Mouse (Mus musculus) heart, embryonic 16.5 days (tissue): ENCODE measurements around the gene Otud6a. TPM values are rescaled to one million over a fixed set of nuclear protein-coding genes. Genes with fewer than 3 reads are reported as not detected.
"Not testable (repeated sequence)": the region's sequence is repeated elsewhere in the genome, so short reads cannot be mapped to it uniquely, and the experiment has no call there.

Experiments used
- ATAC-seq: fragments of 200-750 bp; cut with Nextera tagmentation; replicated peaks from 2 replicates; pipeline ENCODE4 v1.8.0; 2017; ENCODE audit warnings: moderate number of reproducible peaks; ENCODE audit not compliant: insufficient read depth, low FRiP score; ENCODE audit errors: extremely low read depth
- H3K27ac ChIP-seq: fragments of 300-500 bp; sonication (generic); 2 replicates; pipeline ENCODE4 v1.5.1; 2014; ENCODE audit warnings: mild to moderate bottlenecking, low read length, control low read depth, moderate library complexity
- H3K27me3 ChIP-seq: fragments of 300-500 bp; sonication (generic); 2 replicates; pipeline ENCODE4 v1.6.1; 2014; ENCODE audit warnings: low read length, mixed read lengths; ENCODE audit not compliant: control insufficient read depth, insufficient read depth
- H3K36me3 ChIP-seq: fragments of 300-500 bp; sonication (generic); 2 replicates; pipeline ENCODE4 v1.6.1; 2014; ENCODE audit not compliant: control insufficient read depth, insufficient read depth
- H3K4me1 ChIP-seq: fragments of 300-500 bp; sonication (generic); 2 replicates; pipeline ENCODE4 v1.6.1; 2014; ENCODE audit warnings: low read length, mixed read lengths; ENCODE audit not compliant: control insufficient read depth, insufficient read depth
- H3K4me2 ChIP-seq: fragments of 300-500 bp; sonication (generic); 2 replicates; pipeline ENCODE4 v1.6.1; 2014; ENCODE audit warnings: low read depth, mild to moderate bottlenecking, control low read depth, low read length
- H3K4me3 ChIP-seq: fragments of 300-500 bp; sonication (generic); 2 replicates; pipeline ENCODE4 v1.5.1; 2014; ENCODE audit warnings: mild to moderate bottlenecking, control low read depth, low read length
- H3K9ac ChIP-seq: fragments of 300-500 bp; sonication (generic); 2 replicates; pipeline ENCODE4 v1.6.1; 2014; ENCODE audit warnings: low read length, control low read depth
- H3K9me3 ChIP-seq: fragments of 300-500 bp; sonication (generic); replicated peaks from 2 replicates; pipeline ENCODE4 v1.6.1; 2016; ENCODE audit warnings: low read length; ENCODE audit not compliant: control insufficient read depth
- WGBS: fragments of 180-500 bp; shearing (Covaris S2); extraction: QIAGEN DNeasy Blood & Tissue Kit; methylation state at CpG from one replicate; pipeline ENCODE4 v1.1.7; 2014; 5-methylcytosine and 5-hydroxymethylcytosine counted together
- microRNA counts: library from miRNA; unstranded; fragments of <30 nt; microRNA quantifications from one replicate; lab custom pipeline; 2016
- microRNA-seq: library from miRNA; unstranded; fragments of <30 nt; microRNA quantifications from one replicate; pipeline ENCODE4, GENCODE M21; 2017
- polyA plus RNA-seq: library from polyadenylated mRNA; unstranded; fragments of >200 nt; fragmentation: Nextera tagmentation; extraction: Ambion mirVana; gene quantifications from 2 replicates; pipeline ENCODE4 v1.2.1, GENCODE M21; 2015

Gene Otud6a
- polyA plus RNA-seq, 1 experiment from 2014 or later: not detected

DNA sequence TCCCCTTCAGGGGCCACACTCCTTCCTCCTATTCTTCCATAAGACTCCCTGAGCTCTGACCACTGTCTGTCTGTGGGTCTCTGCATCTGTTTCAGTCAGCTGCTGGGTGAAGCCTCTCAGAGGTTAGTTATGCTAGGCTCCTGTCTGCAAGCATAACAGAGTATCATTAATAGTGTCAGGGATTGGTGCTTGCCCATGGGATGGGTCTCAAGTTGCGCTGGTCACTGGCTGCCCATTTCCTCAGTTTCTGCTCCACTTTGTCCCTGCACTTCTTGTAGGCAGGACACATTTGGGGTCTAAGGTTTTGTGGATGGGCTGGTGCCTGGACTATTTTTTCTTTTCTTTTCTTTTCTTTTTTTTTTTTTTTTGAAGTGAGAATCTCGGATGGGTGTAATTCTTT lies 13.8 kb downstream of the Otud6a start, which contains the start of gene Awat2:
TSS of gene Awat2 (minus strand) at position 101 of the 400 bp plus-strand sequence.
- H3K9me3 ChIP-seq, H3K9ac ChIP-seq, H3K27ac ChIP-seq, H3K4me2 ChIP-seq, H3K27me3 ChIP-seq, H3K36me3 ChIP-seq, H3K4me3 ChIP-seq, H3K4me1 ChIP-seq, ATAC-seq: not testable (repeated sequence)
- WGBS: 64% methylated on average over 2 of the region's 2 CpGs

DNA sequence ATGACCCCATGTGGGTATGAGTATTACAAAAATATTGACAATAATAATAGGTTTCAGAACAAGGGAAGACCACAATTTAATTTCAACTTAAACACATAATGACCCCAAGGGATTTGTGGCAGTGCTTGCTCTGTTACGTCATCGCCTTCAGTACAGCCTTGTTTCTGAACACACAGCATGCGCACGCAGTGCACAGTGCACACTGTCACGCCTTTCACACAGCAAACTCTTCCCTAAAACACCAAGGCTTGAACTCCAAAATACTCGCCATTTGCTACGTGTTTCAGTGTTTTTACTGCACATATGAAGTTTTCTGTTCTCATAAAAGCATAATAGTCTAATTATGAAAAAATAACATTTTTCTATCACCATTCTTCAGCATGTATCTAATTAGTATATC lies 14.7 kb downstream of the Otud6a start:
- no peak overlapping the region for H3K4me2 ChIP-seq
- whole genome bisulfite sequencing: 80% methylated on average over 7 of the region's 7 CpGs
- no peak overlapping the region for H3K4me3 ChIP-seq
- H3K27me3 ChIP-seq: no peaks in the 10 kb centered on the region
- no peaks in the 10 kb centered on the region for H3K9me3 ChIP-seq
- H3K9ac ChIP-seq: no peak overlapping the region
- H3K36me3 ChIP-seq: no peaks in the 10 kb centered on the region
- no peaks in the 10 kb centered on the region for H3K4me1 ChIP-seq
- no peak overlapping the region for H3K27ac ChIP-seq
- ATAC-seq: no peak

GRCm38 (mm10) chrX:100468047-100468446 lies 39.2 kb downstream of the Otud6a start:
- ATAC-seq: no peak
- Histone ChIP-seq H3K9me3 (no peaks in the 10 kb centered on the region), H3K4me2 (no peak overlapping the region), H3K27ac (no peak overlapping the region), H3K27me3 (no peaks in the 10 kb centered on the region), H3K4me3 (no peak overlapping the region), H3K9ac (no peak overlapping the region), H3K4me1 (no peaks in the 10 kb centered on the region), H3K36me3 (no peaks in the 10 kb centered on the region)
- 38% methylated on average over 4 of the region's 4 CpGs for WGBS

DNA sequence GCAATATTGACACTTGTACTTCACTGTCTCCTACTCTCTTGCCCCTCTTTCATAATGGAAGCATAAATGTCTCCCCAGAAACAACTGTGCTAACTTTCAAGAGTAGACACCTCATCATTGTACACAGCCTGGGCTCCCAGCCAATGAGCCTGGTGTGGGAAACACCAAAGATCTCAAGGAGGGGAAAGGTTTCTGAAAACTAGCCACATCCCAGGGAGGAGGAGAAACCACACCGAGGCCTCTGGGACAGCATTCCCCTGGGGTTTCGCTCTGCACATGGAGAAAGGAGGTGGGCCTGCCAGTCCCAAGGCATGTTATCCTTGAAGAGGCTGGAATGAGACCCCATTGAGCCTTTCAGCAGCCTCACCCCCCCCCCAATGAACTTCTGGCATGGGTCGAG lies 41.3 kb downstream of the Otud6a start:
- Histone ChIP-seq H3K4me3 (no peak overlapping the region), H3K27me3 (no peaks in the 10 kb centered on the region; the same call in 1 of the 2 replicates), H3K36me3 (no peaks in the 10 kb centered on the region), H3K9ac (no peak overlapping the region), H3K27ac (no peak overlapping the region), H3K4me2 (no peak overlapping the region), H3K4me1 (no peaks in the 10 kb centered on the region), H3K9me3 (no peaks in the 10 kb centered on the region)
- WGBS: 65% methylated on average over 3 of the region's 3 CpGs
- no peak for ATAC-seq

DNA sequence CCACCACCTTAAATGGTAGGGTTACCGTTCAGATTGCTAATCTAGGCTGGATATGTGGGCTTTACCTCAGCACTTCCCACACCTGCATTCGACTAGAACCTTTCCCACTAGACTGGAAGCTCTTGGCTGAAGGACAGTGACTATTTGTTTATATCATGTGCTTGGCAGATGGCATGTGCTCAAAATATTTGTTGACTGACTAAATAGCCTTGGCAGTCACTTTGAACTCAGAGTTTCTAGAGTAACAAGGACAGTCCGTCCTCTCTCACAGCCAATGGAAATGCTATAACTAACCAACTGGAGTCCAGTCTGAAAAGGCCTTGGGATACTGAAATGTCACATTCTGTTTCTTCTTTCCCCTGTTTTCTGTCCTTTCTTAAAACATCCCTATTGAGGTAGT lies 42.7 kb downstream of the Otud6a start:
- Histone ChIP-seq H3K27me3 (no peaks in the 10 kb centered on the region; the same call in 1 of the 2 replicates), H3K4me3 (no peak overlapping the region), H3K9ac (no peak overlapping the region), H3K4me1 (no peaks in the 10 kb centered on the region), H3K4me2 (no peak overlapping the region), H3K36me3 (no peaks in the 10 kb centered on the region), H3K9me3 (no peaks in the 10 kb centered on the region), H3K27ac (no peak overlapping the region)
- ATAC-seq: no peak
- 77% methylated on average over 3 of the region's 3 CpGs for WGBS

DNA sequence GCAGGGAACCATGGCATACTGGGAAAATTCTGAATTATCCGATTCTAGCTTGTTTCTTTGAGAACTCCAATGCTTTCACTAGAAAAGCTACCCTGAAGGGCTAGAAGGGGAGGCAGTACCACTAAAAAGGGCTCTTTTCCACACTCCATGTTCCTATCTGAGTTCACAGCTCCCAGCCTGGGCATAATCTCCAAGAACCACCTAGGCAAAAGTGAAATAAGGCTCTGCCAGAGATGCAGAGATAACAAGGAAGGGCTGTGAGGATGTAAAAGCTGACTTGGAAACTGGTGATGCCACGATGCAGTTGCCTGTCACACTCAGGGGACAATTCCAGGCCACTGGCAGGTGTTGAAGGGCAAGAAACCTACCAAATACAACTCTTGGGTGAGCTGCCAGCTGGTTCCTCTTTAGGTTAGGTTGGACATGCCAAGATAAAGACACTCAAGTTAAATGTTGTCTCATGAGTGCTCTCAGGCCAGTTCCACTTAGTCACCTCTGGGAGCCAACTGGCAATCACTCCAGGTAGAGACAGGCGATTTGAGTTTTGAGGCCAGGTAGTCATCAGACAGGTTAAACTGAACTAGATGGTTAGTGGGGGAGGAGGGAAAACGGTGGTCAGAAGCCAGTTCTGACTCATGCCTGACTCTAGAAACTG lies 46.9 kb downstream of the Otud6a start:
- no peak for ATAC-seq
- H3K9ac ChIP-seq: no peak overlapping the region
- no peaks in the 10 kb centered on the region for H3K36me3 ChIP-seq
- no peak overlapping the region for H3K27ac ChIP-seq
- H3K4me3 ChIP-seq: no peak overlapping the region
- WGBS: 59% methylated on average over 4 of the region's 4 CpGs
- no peaks in the 10 kb centered on the region for H3K9me3 ChIP-seq
- H3K4me1 ChIP-seq: no peaks in the 10 kb centered on the region
- H3K27me3 ChIP-seq: no peaks in the 10 kb centered on the region; the same call in 1 of the 2 replicates
- H3K4me2 ChIP-seq: no peak overlapping the region

MicroRNAs within 50 kb of the gene (microRNA counts, 519-probe panel; counts per million panel counts)
- microRNA mmu-miR-676 (lab: Ali Mortazavi, UCI): 2,672 counts per million, percentile 68 among the panel's probes with 10 or more counts

Small RNA genes within 50 kb of the gene (microRNA-seq; reads per million reads assigned to microRNA genes)
- gene Mir676: 855 reads per million, percentile 77 among the genes with 10 or more reads in this experiment

Other genes starting within 250 kb of the Otud6a start
- 0.15 and 0.17 TPM in 2 replicates for gene Awat2, start 13.7 kb downstream of the Otud6a start, polyA plus RNA-seq
- gene Igbp1, start 65.3 kb downstream of the Otud6a start, polyA plus RNA-seq: 25.6 and 34.1 TPM in 2 replicates
- gene Dgat2l6, start 95.8 kb downstream of the Otud6a start, polyA plus RNA-seq: not detected in 2 replicates
- not detected in 2 replicates for gene Awat1, start 143.2 kb downstream of the Otud6a start, polyA plus RNA-seq
- gene P2ry4, start 165.9 kb downstream of the Otud6a start, polyA plus RNA-seq: 0.05 TPM in 1 of 2 replicates, not detected in the other
- gene Arr3, start 176.5 kb downstream of the Otud6a start, polyA plus RNA-seq: 1.2 and 1.3 TPM in 2 replicates
- 22.9 and 23.5 TPM in 2 replicates for gene Kif4, start 196.7 kb downstream of the Otud6a start, polyA plus RNA-seq
- gene Pdzd11, start 197.6 kb downstream of the Otud6a start, polyA plus RNA-seq: 88.9 and 100 TPM in 2 replicates